Mouse (Mus musculus) G1E (cell line): ENCODE data around the gene Abca4. TPM values are rescaled to one million over a fixed set of nuclear protein-coding genes. Genes with fewer than 3 reads are reported as not detected.

Experiments
- ATAC-seq: 2 replicates; pipeline ENCODE4 v1.8.0; 2016; ENCODE audit warnings: mild to moderate bottlenecking; ENCODE audit not compliant: insufficient number of reproducible peaks, poor library complexity, low FRiP score, severe bottlenecking; ENCODE audit errors: extremely low read depth
- DNase-seq: peaks from one replicate; pipeline ENCODE4 v3.0.0; 2012; ENCODE audit warnings: low spot score
- H3K27me3 ChIP-seq: 2 replicates; pipeline ENCODE4 v1.6.1; 2012; ENCODE audit warnings: mild to moderate bottlenecking, low read length, inconsistent platforms; ENCODE audit not compliant: insufficient read depth
- H3K36me3 ChIP-seq: replicated peaks from 2 replicates; pipeline ENCODE3; 2012; ENCODE audit warnings: mild to moderate bottlenecking, inconsistent platforms
- H3K4me1 ChIP-seq: 2 replicates; pipeline ENCODE4 v1.6.1; 2012; ENCODE audit warnings: low read depth, low read length, inconsistent platforms, mixed read lengths; ENCODE audit not compliant: insufficient read depth
- H3K4me3 ChIP-seq: 2 replicates; pipeline ENCODE4 v1.5.1; 2012; ENCODE audit warnings: low read depth, mild to moderate bottlenecking, inconsistent platforms, low read length, moderate library complexity, mixed read lengths
- H3K9me3 ChIP-seq: replicated peaks from 2 replicates; pipeline ENCODE4 v1.6.1; 2012; ENCODE audit warnings: inconsistent platforms
- CTCF ChIP-seq: IDR thresholded peaks from 2 replicates; pipeline ENCODE4 v1.5.1; 2012; ENCODE audit warnings: low read depth, low read length, inconsistent platforms, mixed read lengths
- GATA1 ChIP-seq: IDR thresholded peaks from 2 replicates; pipeline ENCODE4 v1.6.1; 2012; ENCODE audit warnings: borderline replicate concordance, low read length, inconsistent platforms, mixed read lengths
- GATA2 ChIP-seq: IDR thresholded peaks from 2 replicates; pipeline ENCODE4 v1.6.1; 2012; ENCODE audit warnings: low read depth, low read length, inconsistent platforms, borderline replicate concordance
- POLR2AphosphoS5 ChIP-seq: IDR thresholded peaks from 2 replicates; pipeline ENCODE4 v1.6.1; 2012; ENCODE audit warnings: low read depth, low read length, inconsistent platforms; ENCODE audit not compliant: insufficient replicate concordance
- TAL1 ChIP-seq: conservative IDR thresholded peaks from 2 replicates; pipeline ENCODE4 v1.6.1; 2012; ENCODE audit warnings: low read depth, low read length, inconsistent platforms, mixed read lengths
- polyA plus RNA-seq: library from polyadenylated mRNA; stranded (reverse); fragments of >175 nt; gene quantifications from 2 replicates; pipeline ENCODE4 v1.2.3, GENCODE M21; 2012
- total RNA-seq, 2 experiments: library from RNA; stranded (forward) in 1 of 2; stranded (reverse) in 1 of 2; fragments of 200-1000 nt in 1 of 2; fragments of >200 nt in 1 of 2; fragmentation: Nextera tagmentation in 1 of 2; gene quantifications; 2 replicates each; pipeline ENCODE4 v1.2.3; 2014 to 2017

Gene Abca4
- total and polyA plus RNA-seq, 3 experiments: 1.7 to 4.5 (median 1.8) TPM

DNA sequence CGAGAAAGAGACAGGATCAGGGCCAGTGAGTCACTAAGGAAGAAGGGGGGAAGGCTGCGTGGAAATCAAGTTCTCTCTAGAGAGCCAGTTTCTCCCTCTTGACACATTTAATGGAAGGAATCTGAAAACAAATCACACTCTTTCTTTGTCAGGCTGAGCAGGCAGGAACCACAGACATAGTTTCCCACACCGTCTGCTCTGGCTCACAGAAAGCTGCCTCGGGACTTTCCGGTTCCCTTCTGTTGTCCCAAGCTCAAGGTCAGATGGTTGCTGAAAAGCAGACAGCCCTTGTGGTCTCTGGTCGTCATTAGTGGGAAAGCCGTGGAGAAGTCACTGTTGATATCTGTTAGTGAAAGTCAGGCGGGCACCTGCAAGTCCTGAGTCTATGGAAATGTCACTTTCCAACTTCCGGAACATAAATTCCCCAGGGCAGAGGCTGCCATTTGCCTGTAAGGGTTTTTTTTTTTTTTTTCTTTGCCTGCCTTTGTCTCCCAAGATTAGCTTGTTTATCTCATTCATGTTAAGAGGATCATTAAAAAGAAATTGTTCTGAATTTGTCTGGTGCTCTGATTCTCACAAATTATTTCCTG is 10.9 kb upstream of the Abca4 start:
- Histone ChIP-seq H3K4me1 (no peaks in the 10 kb centered on the region), H3K4me3 (no peak overlapping the region)

DNA sequence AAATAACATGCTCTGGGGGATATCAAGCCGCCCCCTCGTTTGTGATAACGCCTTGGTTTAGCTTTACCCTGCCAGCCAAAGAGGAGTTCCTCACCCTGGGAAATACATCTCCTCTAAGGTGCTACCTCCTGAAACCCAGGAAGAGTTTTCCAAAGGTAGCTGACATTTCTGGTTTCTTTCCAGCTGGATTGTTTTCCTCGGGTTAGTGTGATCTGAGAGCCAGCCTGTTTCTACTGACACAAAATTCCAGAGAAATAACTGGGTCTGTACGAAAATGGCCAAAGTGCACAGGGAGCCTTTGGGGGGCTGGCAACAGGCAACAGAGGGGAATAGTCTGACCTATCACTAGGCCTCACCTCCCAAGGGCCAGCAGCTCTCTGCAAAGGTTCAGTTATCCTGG is 10.0 kb upstream of the Abca4 start:
- no peaks in the 10 kb centered on the region for H3K9me3 ChIP-seq
- DNase-seq (no peak), ATAC-seq (no peak)
- peaks cover 11% of the 10 kb centered on the region; the same call in 1 of the 2 replicates for H3K27me3 ChIP-seq
- H3K4me3 ChIP-seq: no peak overlapping the region
- H3K4me1 ChIP-seq: no peaks in the 10 kb centered on the region
- H3K36me3 ChIP-seq: no peaks in the 10 kb centered on the region
- TF ChIP-seq CTCF: no peak
- no peak for TF ChIP-seq POLR2AphosphoS5
- no peak for TF ChIP-seq GATA1

More for the DNA sequence above, 10.9 kb upstream of the Abca4 start:
- Histone ChIP-seq H3K9me3 (no peaks in the 10 kb centered on the region), H3K36me3 (no peaks in the 10 kb centered on the region), H3K27me3 (peaks cover 11% of the 10 kb centered on the region; the same call in 1 of the 2 replicates)
- no peak for ATAC-seq
- no peak for TF ChIP-seq GATA1
- TF ChIP-seq POLR2AphosphoS5: no peak
- no peak for TF ChIP-seq TAL1
- DNase-seq: no peak

DNA sequence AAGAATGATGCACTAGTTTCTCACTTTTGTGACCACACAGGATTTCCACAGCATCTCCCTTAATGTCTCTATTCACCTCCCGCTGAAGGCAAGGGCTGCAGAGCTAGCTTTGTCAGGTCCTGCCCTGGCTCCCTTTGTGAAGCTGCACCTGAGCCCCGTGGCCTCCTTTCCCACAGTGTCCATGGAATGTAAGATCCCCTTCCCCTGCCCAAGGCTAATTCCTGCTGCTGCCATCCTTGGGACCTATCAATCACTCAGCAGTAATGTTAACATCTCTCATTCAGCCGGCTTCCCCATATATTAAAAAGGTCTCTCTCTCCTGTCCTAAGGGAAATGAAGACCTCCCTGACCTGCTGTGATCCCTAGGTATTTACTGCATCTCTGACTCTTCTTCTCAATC is 9.2 kb upstream of the Abca4 start:
- ATAC-seq: no peak
- DNase-seq: no peak
- no peaks in the 10 kb centered on the region for H3K4me1 ChIP-seq

DNA sequence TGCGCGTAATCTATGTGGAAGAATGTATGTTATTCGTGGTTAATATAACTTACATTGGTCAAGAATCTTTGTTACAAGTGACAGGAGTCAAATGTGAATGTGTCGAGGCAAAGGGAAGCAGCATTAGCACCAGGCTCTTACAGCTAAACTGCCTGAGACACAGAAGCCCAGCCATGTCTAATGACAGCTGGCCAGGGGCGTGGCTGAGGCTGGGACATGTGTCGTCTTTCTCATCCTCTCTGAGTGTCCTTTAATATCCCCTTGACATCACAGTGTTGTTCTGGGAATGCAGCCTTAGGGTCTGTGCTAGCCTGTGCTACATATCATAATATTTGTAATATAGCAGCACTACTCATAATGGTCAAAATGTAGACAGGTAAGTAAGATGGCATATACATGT is 3.7 kb upstream of the Abca4 start:
- Histone ChIP-seq H3K4me1 (no peaks in the 10 kb centered on the region), H3K4me3 (no peak overlapping the region), H3K36me3 (no peaks in the 10 kb centered on the region), H3K9me3 (no peaks in the 10 kb centered on the region), H3K27me3 (peaks cover 8% of the 10 kb centered on the region; the same call in 1 of the 2 replicates)
- DNase-seq: no peak
- ATAC-seq: no peak
- no peak for TF ChIP-seq GATA1
- TF ChIP-seq TAL1: no peak
- no peak for TF ChIP-seq CTCF
- TF ChIP-seq GATA2: no peak

More for the DNA sequence above, 9.2 kb upstream of the Abca4 start:
- Histone ChIP-seq H3K36me3 (no peaks in the 10 kb centered on the region), H3K27me3 (peaks cover 11% of the 10 kb centered on the region; the same call in 1 of the 2 replicates), H3K9me3 (no peaks in the 10 kb centered on the region), H3K4me3 (no peak overlapping the region)
- no peak for TF ChIP-seq TAL1
- no peak for TF ChIP-seq GATA2
- TF ChIP-seq CTCF: no peak
- no peak for TF ChIP-seq GATA1
- no peak for TF ChIP-seq POLR2AphosphoS5

DNA sequence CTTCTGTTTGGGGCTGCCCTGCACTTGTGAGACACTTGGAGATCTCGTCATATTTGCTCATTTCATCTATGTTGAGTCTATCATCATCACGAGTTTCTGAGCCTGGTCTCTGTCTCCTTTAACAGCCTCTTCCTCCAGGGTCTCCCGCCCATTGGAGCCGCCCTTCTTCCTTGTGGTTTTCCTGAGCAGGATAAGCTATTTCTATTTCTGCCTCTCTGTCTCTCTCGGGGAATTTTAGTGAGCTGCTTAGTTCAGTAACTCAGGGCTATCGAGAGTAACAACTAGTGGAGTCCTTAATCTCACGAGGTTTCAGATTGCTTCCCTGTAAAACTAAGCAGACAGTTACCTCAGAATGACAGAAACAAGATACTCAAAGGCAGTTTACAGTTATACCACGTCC is 1.1 kb upstream of the Abca4 start:
- ATAC-seq: no peak

DNA sequence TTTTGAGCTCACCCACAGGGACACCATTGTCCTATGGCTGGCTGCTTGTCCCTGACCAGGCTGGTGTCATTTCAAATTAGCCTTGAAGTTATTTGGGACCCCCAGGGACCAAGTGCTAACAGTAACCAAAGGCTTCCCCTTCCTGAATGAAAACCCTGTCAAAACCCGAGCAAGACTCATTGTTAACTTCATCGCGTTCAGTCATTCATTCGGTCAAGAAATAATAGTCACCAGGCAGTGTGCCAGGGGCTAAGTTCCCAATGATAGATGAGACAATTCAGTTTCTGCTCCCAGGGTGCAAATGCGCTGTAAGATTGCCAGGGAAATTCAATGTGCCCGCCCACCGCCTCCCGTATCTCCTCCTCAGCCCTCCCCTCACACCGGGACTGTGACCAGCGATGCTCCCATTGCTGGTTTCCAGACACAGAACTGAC is 2.0 kb downstream of the Abca4 start:
- Histone ChIP-seq H3K9me3 (no peaks in the 10 kb centered on the region), H3K27me3 (peaks cover 4% of the 10 kb centered on the region; the same call in 1 of the 2 replicates), H3K36me3 (no peaks in the 10 kb centered on the region), H3K4me1 (peaks cover 3% of the 10 kb centered on the region; the same call in 1 of the 2 replicates), H3K4me3 (no peak overlapping the region)
- ATAC-seq (no peak), DNase-seq (no peak)
- TF ChIP-seq POLR2AphosphoS5 (no peak), TAL1 (no peak), GATA1 (no peak), CTCF (no peak), GATA2 (no peak)

More for the DNA sequence above, 1.1 kb upstream of the Abca4 start:
- Histone ChIP-seq H3K36me3 (no peaks in the 10 kb centered on the region), H3K4me1 (no peaks in the 10 kb centered on the region), H3K9me3 (no peaks in the 10 kb centered on the region), H3K4me3 (no peak overlapping the region), H3K27me3 (no peaks in the 10 kb centered on the region)
- TF ChIP-seq CTCF: no peak
- no peak for TF ChIP-seq GATA2
- TF ChIP-seq POLR2AphosphoS5: no peak
- no peak for TF ChIP-seq TAL1
- no peak for TF ChIP-seq GATA1
- DNase-seq: no peak

DNA sequence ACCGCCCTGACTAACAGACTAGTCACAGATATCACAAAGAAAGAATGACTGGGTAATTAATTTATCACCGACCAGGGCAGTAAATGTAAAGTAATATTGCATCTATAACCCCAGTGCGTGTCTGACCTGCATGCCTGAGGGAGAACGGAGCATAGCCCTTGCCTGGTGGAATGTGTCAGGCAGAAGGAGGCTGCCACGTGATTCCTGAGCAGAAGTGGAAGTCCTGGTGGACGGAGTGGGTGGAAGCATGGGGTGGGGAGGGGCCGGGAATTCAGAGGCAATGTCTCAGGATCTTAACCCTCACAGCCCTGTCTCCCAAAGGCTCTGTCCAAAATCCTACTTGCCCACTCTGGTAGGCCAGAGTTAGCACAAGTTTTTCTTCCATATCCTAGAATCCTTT is 3.2 kb downstream of the Abca4 start:
- no peak for TF ChIP-seq POLR2AphosphoS5
- TF ChIP-seq GATA1: no peak
- TF ChIP-seq CTCF: no peak
- no peak for TF ChIP-seq TAL1
- no peak for TF ChIP-seq GATA2
- no peaks in the 10 kb centered on the region for H3K36me3 ChIP-seq
- no peak for ATAC-seq
- no peak overlapping the region for H3K4me3 ChIP-seq
- H3K4me1 ChIP-seq: peaks cover 3% of the 10 kb centered on the region; the same call in 1 of the 2 replicates
- no peak for DNase-seq
- no peaks in the 10 kb centered on the region for H3K9me3 ChIP-seq
- peaks cover 4% of the 10 kb centered on the region; the same call in 1 of the 2 replicates for H3K27me3 ChIP-seq
